Mouse (Mus musculus) ES-Bruce4 (cell line): ENCODE data around the gene Amer1.

Source experiments
- CTCF ChIP-seq: IDR thresholded peaks from one replicate; pipeline ENCODE4 v1.8.1; 2011; ENCODE audit warnings: low read depth, low read length
- POLR2A ChIP-seq: IDR thresholded peaks from one replicate; pipeline ENCODE4 v1.8.1; 2011; ENCODE audit warnings: low read length; ENCODE audit not compliant: insufficient read depth

DNA sequence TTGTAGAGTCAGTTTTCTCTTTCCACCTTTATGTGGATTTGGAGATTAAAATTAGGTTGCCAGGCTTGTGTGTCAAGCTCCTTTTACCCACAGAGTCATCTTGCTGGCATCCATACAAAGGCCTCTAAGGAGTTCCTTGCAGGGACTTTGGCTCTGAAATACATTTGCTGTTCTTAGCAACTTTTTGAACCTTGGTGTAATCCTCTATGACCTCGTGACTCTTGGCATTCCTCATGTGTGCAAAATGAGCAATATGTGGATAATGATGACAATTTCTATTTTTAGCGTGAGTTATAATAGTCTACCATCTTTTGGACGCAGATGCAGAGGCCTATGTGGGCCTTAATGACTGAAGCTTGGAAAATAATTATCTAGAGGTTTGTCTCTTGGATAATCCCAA lies 12.5 kb upstream of the Amer1 start:
- TF ChIP-seq CTCF = no peak
- no peak for TF ChIP-seq POLR2A
